Mouse (Mus musculus) forebrain, embryonic 16.5 days (tissue): Measurements from ENCODE around the gene St7. TPM values are rescaled to one million over a fixed set of nuclear protein-coding genes. Genes with fewer than 3 reads are reported as not detected.
A peak's percentile ranks its signal among the peaks of the same experiment; 100 is the strongest.

Source experiments
- ATAC-seq: fragments of 200-750 bp; cut with Nextera tagmentation; 2 replicates; pipeline ENCODE4 v1.8.0; 2017; ENCODE audit warnings: mild to moderate bottlenecking, moderate library complexity
- H3K27ac ChIP-seq: fragments of 300-500 bp; sonication (generic); 2 replicates; pipeline ENCODE4 v1.5.1; 2014; ENCODE audit warnings: low read length, control low read depth
- H3K27me3 ChIP-seq: fragments of 300-500 bp; sonication (generic); replicated peaks from 2 replicates; pipeline ENCODE4 v1.6.1; 2014; ENCODE audit warnings: low read length; ENCODE audit not compliant: control insufficient read depth, insufficient read depth
- H3K36me3 ChIP-seq: fragments of 300-500 bp; sonication (generic); 2 replicates; pipeline ENCODE4 v1.6.1; 2014; ENCODE audit not compliant: control insufficient read depth, insufficient read depth
- H3K4me1 ChIP-seq: fragments of 300-500 bp; sonication (generic); replicated peaks from 2 replicates; pipeline ENCODE4 v1.6.1; 2014; ENCODE audit warnings: low read length; ENCODE audit not compliant: control insufficient read depth, insufficient read depth
- H3K4me2 ChIP-seq: fragments of 300-500 bp; sonication (generic); 2 replicates; pipeline ENCODE4 v1.6.1; 2014; ENCODE audit warnings: mild to moderate bottlenecking, low read length, control low read depth
- H3K4me3 ChIP-seq: fragments of 300-500 bp; sonication (generic); replicated peaks from 2 replicates; pipeline ENCODE4 v1.5.1; 2014; ENCODE audit warnings: mild to moderate bottlenecking, low read length, control low read depth
- H3K9ac ChIP-seq: fragments of 300-500 bp; sonication (generic); replicated peaks from 2 replicates; pipeline ENCODE4 v1.6.1; 2014; ENCODE audit warnings: low read depth, low read length, control low read depth
- H3K9me3 ChIP-seq: fragments of 300-500 bp; sonication (generic); 2 replicates; pipeline ENCODE4 v1.6.1; 2016; ENCODE audit warnings: low read length; ENCODE audit not compliant: control insufficient read depth
- WGBS: fragments of 180-500 bp; shearing (Covaris S2); extraction: QIAGEN DNeasy Blood & Tissue Kit; methylation state at CpG from one replicate; pipeline ENCODE4 v1.1.7; 2014; 5-methylcytosine and 5-hydroxymethylcytosine counted together
- polyA plus RNA-seq: library from polyadenylated mRNA; unstranded; fragments of >200 nt; fragmentation: Nextera tagmentation; extraction: Ambion mirVana; gene quantifications from 2 replicates; pipeline ENCODE4 v1.2.1, GENCODE M21; 2015

St7 gene
- polyA plus RNA-seq, 1 experiment from 2014 or later = 68.0 TPM

GRCm38 (mm10) chr6:17814074-17814649, 121.4 kb downstream of the St7 start:
- Histone ChIP-seq H3K4me2 (no peak overlapping the region), H3K27ac (no peak overlapping the region), H3K4me1 (peaks cover 6% of the 10 kb centered on the region), H3K9ac (no peak overlapping the region), H3K27me3 (no peaks in the 10 kb centered on the region), H3K36me3 (no peaks in the 10 kb centered on the region), H3K4me3 (no peak overlapping the region), H3K9me3 (no peaks in the 10 kb centered on the region)
- no peak for ATAC-seq
- WGBS = 46% methylated on average over 2 of the region's 2 CpGs

GRCm38 (mm10) chr6:17816865-17817435, 124.2 kb downstream of the St7 start:
- Histone ChIP-seq H3K9ac (no peak overlapping the region; the same call in 1 of the 2 replicates), H3K4me1 (peaks cover 6% of the 10 kb centered on the region), H3K36me3 (0 out of 2 replicates have a peak, but pooled peaks cover 2% of the 10 kb centered on the region), H3K27me3 (no peaks in the 10 kb centered on the region), H3K4me2 (no peak overlapping the region), H3K9me3 (no peaks in the 10 kb centered on the region), H3K27ac (no peak overlapping the region), H3K4me3 (no peak overlapping the region)
- WGBS = 4% methylated on average over 3 of the region's 3 CpGs
- ATAC-seq = peak; percentile 64

GRCm38 (mm10) chr6:17823614-17824013, 130.9 kb downstream of the St7 start:
- H3K27ac ChIP-seq = no peak overlapping the region
- no peaks in the 10 kb centered on the region for H3K4me1 ChIP-seq
- H3K4me2 ChIP-seq = no peak overlapping the region
- no peak overlapping the region for H3K4me3 ChIP-seq
- no peak overlapping the region for H3K9ac ChIP-seq
- H3K9me3 ChIP-seq = no peaks in the 10 kb centered on the region
- H3K27me3 ChIP-seq = no peaks in the 10 kb centered on the region
- 0 out of 2 replicates have a peak, but pooled peaks cover 2% of the 10 kb centered on the region for H3K36me3 ChIP-seq
- ATAC-seq = no peak
- WGBS = 93% methylated on average over 2 of the region's 2 CpGs

- H3K36me3 ChIP-seq = 0 out of 2 replicates have a peak, but pooled peaks cover 2% of the 10 kb centered on the region
- H3K27me3 ChIP-seq = no peaks in the 10 kb centered on the region
- no peak overlapping the region for H3K4me3 ChIP-seq
- no peak overlapping the region for H3K27ac ChIP-seq
- H3K4me1 ChIP-seq = no peaks in the 10 kb centered on the region
- no peak overlapping the region for H3K4me2 ChIP-seq
- H3K9me3 ChIP-seq = no peaks in the 10 kb centered on the region
- ATAC-seq = no peak
- WGBS = 97% methylated on average over 1 of the region's 1 CpGs
- no peak overlapping the region for H3K9ac ChIP-seq
Observed at GRCm38 (mm10) chr6:17824735-17825134, 132.0 kb downstream of the St7 start.

- ATAC-seq = peak; percentile 16; the same call in 1 of the 2 replicates
- no peaks in the 10 kb centered on the region for H3K4me1 ChIP-seq
- 86% methylated on average over 4 of the region's 4 CpGs for WGBS
Observed at GRCm38 (mm10) chr6:17828382-17828781, 135.6 kb downstream of the St7 start.

GRCm38 (mm10) chr6:17829981-17830380, 137.2 kb downstream of the St7 start:
- Histone ChIP-seq H3K27ac (no peak overlapping the region), H3K4me3 (no peak overlapping the region), H3K9ac (no peak overlapping the region), H3K27me3 (no peaks in the 10 kb centered on the region), H3K4me2 (no peak overlapping the region), H3K36me3 (peaks cover 5% of the 10 kb centered on the region), H3K9me3 (0 out of 2 replicates have a peak, but pooled peaks cover 4% of the 10 kb centered on the region), H3K4me1 (no peaks in the 10 kb centered on the region)
- 97% methylated on average over 1 of the region's 1 CpGs for WGBS
- no peak for ATAC-seq

More at GRCm38 (mm10) chr6:17828382-17828781, 135.6 kb downstream of the St7 start:
- Histone ChIP-seq H3K9ac (no peak overlapping the region), H3K36me3 (peaks cover 5% of the 10 kb centered on the region), H3K27me3 (no peaks in the 10 kb centered on the region), H3K9me3 (0 out of 2 replicates have a peak, but pooled peaks cover 4% of the 10 kb centered on the region), H3K4me2 (no peak overlapping the region), H3K4me3 (no peak overlapping the region), H3K27ac (no peak overlapping the region)

GRCm38 (mm10) chr6:17834493-17834892, 141.8 kb downstream of the St7 start:
- Histone ChIP-seq H3K27ac (no peak overlapping the region), H3K4me2 (no peak overlapping the region), H3K27me3 (no peaks in the 10 kb centered on the region), H3K4me3 (no peak overlapping the region), H3K9me3 (0 out of 2 replicates have a peak, but pooled peaks cover 4% of the 10 kb centered on the region), H3K4me1 (no peaks in the 10 kb centered on the region), H3K36me3 (peaks cover 5% of the 10 kb centered on the region), H3K9ac (no peak overlapping the region)
- ATAC-seq = no peak
- WGBS = 39% methylated on average over 7 of the region's 7 CpGs

- H3K4me1 ChIP-seq = no peaks in the 10 kb centered on the region
- 83% methylated on average over 6 of the region's 6 CpGs for WGBS
- no peaks in the 10 kb centered on the region for H3K27me3 ChIP-seq
- H3K9ac ChIP-seq = no peak overlapping the region
- H3K36me3 ChIP-seq = peaks cover under 1% of the 10 kb centered on the region
- no peaks in the 10 kb centered on the region for H3K9me3 ChIP-seq
- H3K4me3 ChIP-seq = no peak overlapping the region
- no peak overlapping the region for H3K27ac ChIP-seq
- ATAC-seq = no peak
- H3K4me2 ChIP-seq = no peak overlapping the region
Observed at GRCm38 (mm10) chr6:17835693-17836092, 143.0 kb downstream of the St7 start.

GRCm38 (mm10) chr6:17837676-17838075, 144.9 kb downstream of the St7 start:
- Histone ChIP-seq H3K9ac (no peak overlapping the region), H3K4me1 (no peaks in the 10 kb centered on the region), H3K36me3 (no peaks in the 10 kb centered on the region; the same call in 1 of the 2 replicates), H3K9me3 (no peaks in the 10 kb centered on the region), H3K4me3 (no peak overlapping the region), H3K27me3 (no peaks in the 10 kb centered on the region), H3K27ac (no peak overlapping the region), H3K4me2 (no peak overlapping the region)
- no peak for ATAC-seq
- 93% methylated on average over 1 of the region's 1 CpGs for WGBS
